Mouse (Mus musculus): ENCODE measurements around the gene Zcchc17. TPM values are rescaled to one million over a fixed set of nuclear protein-coding genes. Genes with fewer than 3 reads are reported as not detected.
A peak's percentile ranks its signal among the peaks of the same experiment; 100 is the strongest.

The Zcchc17 gene
- polyA plus RNA-seq (2015; fragmentation: Nextera tagmentation; extraction: Ambion mirVana): 85.9 and 91.3 TPM in 2 replicates

GRCm38 (mm10) chr4:130359486-130360237, at the start of gene Zcchc17, which contains the start of gene Snrnp40:
TSS of gene Zcchc17 (minus strand) at chr4:130359943.
TSS of gene Snrnp40 (plus strand) at chr4:130360132.
- Histone ChIP-seq H3K4me3 (ENCODE audit: low read depth, low read length) (peak within 1 kb of the TSS; percentile 96), H3K9me3 (replicated peaks; ENCODE audit: control insufficient read depth, low read length, poor library complexity, severe bottlenecking) (no peaks in the 10 kb centered on the region), H3K27me3 (ENCODE audit: control insufficient read depth, insufficient read depth, low read depth, low read length) (no peaks in the 10 kb centered on the region), H3K36me3 (ENCODE audit: control insufficient read depth, insufficient read depth, low read length) (peaks cover under 1% of the 10 kb centered on the region), H3K4me2 (ENCODE audit: low read length) (peak within 1 kb of the TSS; percentile 89), H3K27ac (ENCODE audit: low read length) (peak within 1 kb of the TSS; percentile 88), H3K4me1 (ENCODE audit: control insufficient read depth, insufficient read depth, low read length) (peaks cover 18% of the 10 kb centered on the region), H3K9ac (ENCODE audit: low read depth, low read length) (peak within 1 kb of the TSS; percentile 94)
- ATAC-seq: peak; percentile 99
- under 1% methylated on average over 49 of the region's 49 CpGs for WGBS

- H3K36me3 ChIP-seq (ENCODE audit: control insufficient read depth, insufficient read depth, low read length): peaks cover 7% of the 10 kb centered on the region
- H3K4me2 ChIP-seq (ENCODE audit: low read length): no peak overlapping the region
- no peaks in the 10 kb centered on the region for H3K27me3 ChIP-seq (ENCODE audit: control insufficient read depth, insufficient read depth, low read depth, low read length)
- H3K9me3 ChIP-seq (replicated peaks; ENCODE audit: control insufficient read depth, low read length, poor library complexity, severe bottlenecking): no peaks in the 10 kb centered on the region
- WGBS: 53% methylated on average over 3 of the region's 3 CpGs
- no peak overlapping the region for H3K9ac ChIP-seq (ENCODE audit: low read depth, low read length)
- ATAC-seq: no peak
- no peaks in the 10 kb centered on the region for H3K4me1 ChIP-seq (ENCODE audit: control insufficient read depth, insufficient read depth, low read length)
- no peak overlapping the region for H3K4me3 ChIP-seq (ENCODE audit: low read depth, low read length)
- no peak overlapping the region for H3K27ac ChIP-seq (ENCODE audit: low read length)
These were observed 31.5 kb upstream of the Zcchc17 start for GRCm38 (mm10) chr4:130391265-130391664.

GRCm38 (mm10) chr4:130389927-130390326, 30.2 kb upstream of the Zcchc17 start:
- no peak overlapping the region for H3K4me3 ChIP-seq (ENCODE audit: low read depth, low read length)
- WGBS: 94% methylated on average over 7 of the region's 7 CpGs
- no peak overlapping the region for H3K4me2 ChIP-seq (ENCODE audit: low read length)
- H3K9ac ChIP-seq (ENCODE audit: low read depth, low read length): no peak overlapping the region
- no peaks in the 10 kb centered on the region for H3K4me1 ChIP-seq (ENCODE audit: control insufficient read depth, insufficient read depth, low read length)
- no peak for ATAC-seq
- no peak overlapping the region for H3K27ac ChIP-seq (ENCODE audit: low read length)
- no peaks in the 10 kb centered on the region for H3K9me3 ChIP-seq (replicated peaks; ENCODE audit: control insufficient read depth, low read length, poor library complexity, severe bottlenecking)
- H3K27me3 ChIP-seq (ENCODE audit: control insufficient read depth, insufficient read depth, low read depth, low read length): no peaks in the 10 kb centered on the region
- peaks cover 7% of the 10 kb centered on the region for H3K36me3 ChIP-seq (ENCODE audit: control insufficient read depth, insufficient read depth, low read length)

- no peak overlapping the region for H3K4me3 ChIP-seq (ENCODE audit: low read depth, low read length)
- WGBS: 60% methylated on average over 6 of the region's 6 CpGs
- no peaks in the 10 kb centered on the region for H3K9me3 ChIP-seq (replicated peaks; ENCODE audit: control insufficient read depth, low read length, poor library complexity, severe bottlenecking)
- H3K4me1 ChIP-seq (ENCODE audit: control insufficient read depth, insufficient read depth, low read length): no peaks in the 10 kb centered on the region
- no peaks in the 10 kb centered on the region for H3K27me3 ChIP-seq (ENCODE audit: control insufficient read depth, insufficient read depth, low read depth, low read length)
- no peak overlapping the region for H3K4me2 ChIP-seq (ENCODE audit: low read length)
- H3K36me3 ChIP-seq (ENCODE audit: control insufficient read depth, insufficient read depth, low read length): peaks cover 11% of the 10 kb centered on the region
- ATAC-seq: no peak
- no peak overlapping the region for H3K9ac ChIP-seq (ENCODE audit: low read depth, low read length)
- H3K27ac ChIP-seq (ENCODE audit: low read length): no peak overlapping the region
These were observed 29.8 kb upstream of the Zcchc17 start for GRCm38 (mm10) chr4:130389496-130389895.

GRCm38 (mm10) chr4:130387256-130387655, 27.5 kb upstream of the Zcchc17 start:
- H3K36me3 ChIP-seq (ENCODE audit: control insufficient read depth, insufficient read depth, low read length): peaks cover 24% of the 10 kb centered on the region
- ATAC-seq: no peak
- 77% methylated on average over 3 of the region's 3 CpGs for WGBS

GRCm38 (mm10) chr4:130380418-130380817, 20.7 kb upstream of the Zcchc17 start:
- Histone ChIP-seq H3K4me3 (ENCODE audit: low read depth, low read length) (no peak overlapping the region), H3K27me3 (ENCODE audit: control insufficient read depth, insufficient read depth, low read depth, low read length) (no peaks in the 10 kb centered on the region), H3K36me3 (ENCODE audit: control insufficient read depth, insufficient read depth, low read length) (peaks cover 43% of the 10 kb centered on the region), H3K9ac (ENCODE audit: low read depth, low read length) (no peak overlapping the region), H3K4me2 (ENCODE audit: low read length) (no peak overlapping the region), H3K9me3 (replicated peaks; ENCODE audit: control insufficient read depth, low read length, poor library complexity, severe bottlenecking) (no peaks in the 10 kb centered on the region), H3K27ac (ENCODE audit: low read length) (no peak overlapping the region), H3K4me1 (ENCODE audit: control insufficient read depth, insufficient read depth, low read length) (no peaks in the 10 kb centered on the region)
- 87% methylated on average over 2 of the region's 2 CpGs for WGBS
- no peak for ATAC-seq

More at GRCm38 (mm10) chr4:130387256-130387655, 27.5 kb upstream of the Zcchc17 start:
- Histone ChIP-seq H3K27ac (ENCODE audit: low read length) (no peak overlapping the region), H3K4me3 (ENCODE audit: low read depth, low read length) (no peak overlapping the region), H3K9ac (ENCODE audit: low read depth, low read length) (no peak overlapping the region), H3K27me3 (ENCODE audit: control insufficient read depth, insufficient read depth, low read depth, low read length) (no peaks in the 10 kb centered on the region), H3K4me2 (ENCODE audit: low read length) (no peak overlapping the region), H3K4me1 (ENCODE audit: control insufficient read depth, insufficient read depth, low read length) (no peaks in the 10 kb centered on the region), H3K9me3 (replicated peaks; ENCODE audit: control insufficient read depth, low read length, poor library complexity, severe bottlenecking) (no peaks in the 10 kb centered on the region)

- no peaks in the 10 kb centered on the region for H3K27me3 ChIP-seq (ENCODE audit: control insufficient read depth, insufficient read depth, low read depth, low read length)
- no peaks in the 10 kb centered on the region for H3K4me1 ChIP-seq (ENCODE audit: control insufficient read depth, insufficient read depth, low read length)
- H3K9me3 ChIP-seq (replicated peaks; ENCODE audit: control insufficient read depth, low read length, poor library complexity, severe bottlenecking): no peaks in the 10 kb centered on the region
- H3K4me3 ChIP-seq (ENCODE audit: low read depth, low read length): no peak overlapping the region
- WGBS: 98% methylated on average over 2 of the region's 2 CpGs
- ATAC-seq: no peak
- H3K36me3 ChIP-seq (ENCODE audit: control insufficient read depth, insufficient read depth, low read length): peaks cover 38% of the 10 kb centered on the region
- H3K9ac ChIP-seq (ENCODE audit: low read depth, low read length): no peak overlapping the region
- no peak overlapping the region for H3K27ac ChIP-seq (ENCODE audit: low read length)
- no peak overlapping the region for H3K4me2 ChIP-seq (ENCODE audit: low read length)
These were observed 19.4 kb upstream of the Zcchc17 start for GRCm38 (mm10) chr4:130379181-130379580.

GRCm38 (mm10) chr4:130377500-130377899, 17.8 kb upstream of the Zcchc17 start:
- Histone ChIP-seq H3K4me2 (ENCODE audit: low read length) (no peak overlapping the region), H3K4me1 (ENCODE audit: control insufficient read depth, insufficient read depth, low read length) (no peaks in the 10 kb centered on the region), H3K27me3 (ENCODE audit: control insufficient read depth, insufficient read depth, low read depth, low read length) (no peaks in the 10 kb centered on the region), H3K27ac (ENCODE audit: low read length) (no peak overlapping the region), H3K9me3 (replicated peaks; ENCODE audit: control insufficient read depth, low read length, poor library complexity, severe bottlenecking) (no peaks in the 10 kb centered on the region), H3K9ac (ENCODE audit: low read depth, low read length) (no peak overlapping the region), H3K36me3 (ENCODE audit: control insufficient read depth, insufficient read depth, low read length) (peaks cover 26% of the 10 kb centered on the region), H3K4me3 (ENCODE audit: low read depth, low read length) (no peak overlapping the region)
- WGBS: 83% methylated on average over 4 of the region's 4 CpGs
- no peak for ATAC-seq

- ATAC-seq: no peak
- H3K9ac ChIP-seq (ENCODE audit: low read depth, low read length): no peak overlapping the region
- no peaks in the 10 kb centered on the region for H3K9me3 ChIP-seq (replicated peaks; ENCODE audit: control insufficient read depth, low read length, poor library complexity, severe bottlenecking)
- H3K4me1 ChIP-seq (ENCODE audit: control insufficient read depth, insufficient read depth, low read length): no peaks in the 10 kb centered on the region
- 89% methylated on average over 4 of the region's 4 CpGs for WGBS
- peaks cover 26% of the 10 kb centered on the region for H3K36me3 ChIP-seq (ENCODE audit: control insufficient read depth, insufficient read depth, low read length)
- no peak overlapping the region for H3K4me3 ChIP-seq (ENCODE audit: low read depth, low read length)
- no peak overlapping the region for H3K27ac ChIP-seq (ENCODE audit: low read length)
- H3K4me2 ChIP-seq (ENCODE audit: low read length): no peak overlapping the region
- H3K27me3 ChIP-seq (ENCODE audit: control insufficient read depth, insufficient read depth, low read depth, low read length): no peaks in the 10 kb centered on the region
These were observed 16.9 kb upstream of the Zcchc17 start for GRCm38 (mm10) chr4:130376675-130377074.

All from midbrain, embryonic 16.5 days (tissue).